Mouse (Mus musculus) ovary, adult 18-20 months (tissue): Measurements from ENCODE around the gene Tril.
A peak's percentile ranks its signal among the peaks of the same experiment; 100 is the strongest.

Experiments used
- DNase-seq: peaks from one replicate; pipeline ENCODE4 v3.0.0; 2022; ENCODE audit warnings: low spot score, mixed read lengths

The Tril gene

GRCm38 (mm10) chr6:53806021-53806420 lies 14.6 kb downstream of the Tril start:
- DNase-seq, result no peak

- DNase-seq, result no peak
Measured at GRCm38 (mm10) chr6:53804145-53804544, 16.5 kb downstream of the Tril start.

- DNase-seq, result no peak
Measured at GRCm38 (mm10) chr6:53803551-53803950, 17.1 kb downstream of the Tril start.

GRCm38 (mm10) chr6:53801893-53802286 lies 18.7 kb downstream of the Tril start:
- peak; percentile 62 for DNase-seq

GRCm38 (mm10) chr6:53801269-53801892 lies 19.2 kb downstream of the Tril start:
- no peak for DNase-seq

GRCm38 (mm10) chr6:53798865-53799264 lies 21.8 kb downstream of the Tril start:
- DNase-seq, result no peak

- DNase-seq, result no peak
Measured at GRCm38 (mm10) chr6:53796835-53797234, 23.8 kb downstream of the Tril start.

GRCm38 (mm10) chr6:53795788-53796187 lies 24.8 kb downstream of the Tril start:
- no peak for DNase-seq

GRCm38 (mm10) chr6:53795078-53795477 lies 25.6 kb downstream of the Tril start:
- DNase-seq, result no peak

GRCm38 (mm10) chr6:53794323-53794971 lies 26.2 kb downstream of the Tril start:
- DNase-seq, result peak; percentile 36

- DNase-seq, result no peak
Measured at GRCm38 (mm10) chr6:53782880-53783539, 37.6 kb downstream of the Tril start.

GRCm38 (mm10) chr6:53782273-53782672 lies 38.4 kb downstream of the Tril start:
- no peak for DNase-seq

- DNase-seq, result no peak
Measured at GRCm38 (mm10) chr6:53781171-53781570, 39.5 kb downstream of the Tril start.

- DNase-seq, result no peak
Measured at GRCm38 (mm10) chr6:53780008-53780407, 40.6 kb downstream of the Tril start.

- no peak for DNase-seq
Measured at GRCm38 (mm10) chr6:53779526-53779925, 41.1 kb downstream of the Tril start.

GRCm38 (mm10) chr6:53778424-53778955 lies 42.1 kb downstream of the Tril start:
- no peak for DNase-seq

GRCm38 (mm10) chr6:53768275-53768674 lies 52.4 kb downstream of the Tril start:
- DNase-seq, result no peak

GRCm38 (mm10) chr6:53766243-53766915 lies 54.3 kb downstream of the Tril start:
- no peak for DNase-seq

- no peak for DNase-seq
Measured at GRCm38 (mm10) chr6:53765731-53766130, 54.9 kb downstream of the Tril start.
